Mouse (Mus musculus): ENCODE data around the gene Slc51a.

The Slc51a gene

DNA sequence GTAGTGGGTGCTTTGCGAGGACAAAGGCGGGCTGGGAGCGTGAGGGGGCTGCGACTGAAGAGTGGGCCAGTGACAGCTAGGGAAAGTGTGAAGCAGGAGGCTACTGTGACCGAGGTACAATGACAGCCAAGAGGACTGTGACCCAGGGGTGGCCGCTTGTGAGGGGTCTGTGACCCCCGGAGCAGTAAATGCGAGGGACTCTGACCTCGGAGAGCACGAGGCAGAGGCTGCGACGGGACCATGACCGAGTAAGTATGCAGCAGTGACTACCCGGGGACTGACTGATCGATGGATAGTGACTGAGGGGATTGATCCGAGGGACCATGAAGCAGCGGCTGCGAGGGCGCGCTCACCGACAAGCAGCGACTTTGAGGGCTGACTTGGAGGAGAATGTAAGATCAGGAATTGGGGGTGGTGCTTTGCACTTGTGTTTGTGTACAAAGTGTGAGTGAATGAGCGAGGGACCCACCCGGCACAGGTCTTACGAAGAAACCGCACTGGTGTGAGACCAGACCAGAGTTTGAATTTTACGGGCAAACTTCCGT, 56.6 kb downstream of the Slc51a start:
- peak in 1 of 2 experiments; percentile 31 for DNase-seq (ENCODE audit: low spot score in 2 of 2)

- peak; percentile 67 to 74 for DNase-seq (ENCODE audit: low spot score in 2 of 2)
Measured at GRCm38 (mm10) chr16:32430474-32431046, 57.1 kb downstream of the Slc51a start, which contains the start of gene Pcyt1a. Gene Pcyt1a (plus strand): TSS chr16:32430921.

- no peak for DNase-seq (ENCODE audit: low spot score in 2 of 2)
Measured at GRCm38 (mm10) chr16:32427506-32427905, 60.2 kb downstream of the Slc51a start.

All from spleen, postnatal 14 days (tissue).